ENCODE assay signal across 12 mouse cellular contexts in the genomic region with DNA sequence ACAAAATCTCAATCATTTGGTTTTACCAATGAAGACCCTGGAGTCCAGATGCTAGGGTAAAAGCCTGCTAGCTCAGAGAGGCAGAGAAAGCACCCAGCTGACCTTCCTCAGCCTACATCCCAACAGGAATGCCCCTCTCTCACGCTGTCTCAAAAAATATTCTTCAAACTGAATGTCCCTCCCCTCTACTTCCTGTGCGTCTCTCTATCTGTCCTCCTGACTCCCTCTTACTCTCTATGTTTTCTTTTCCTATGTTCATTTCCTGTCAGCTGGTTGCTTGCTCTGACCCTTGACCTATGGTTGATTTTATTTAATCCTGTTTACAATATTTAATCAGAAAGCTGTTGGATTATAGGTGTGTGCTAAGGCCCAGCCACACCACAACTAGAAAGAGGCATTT.
"Had no signal": no experiment of that assay in that cellular context is flagged by ENCODE, and none has a peak within 500 bp of the region (broad histone marks: within the 10 kb centered on the region; RNA-seq: fewer than 3 reads in every experiment).

No protein-coding gene starts in this region.

- H3K4me2 ChIP-seq: limb, embryonic 12.5 days; liver, embryonic 13.5 days; midbrain, embryonic 13.5 days; neural tube, embryonic 15.5 days; stomach, embryonic 15.5 days had no signal

- H3K27me3 ChIP-seq: limb, embryonic 12.5 days; liver, embryonic 13.5 days; midbrain, embryonic 13.5 days; neural tube, embryonic 15.5 days; stomach, embryonic 15.5 days had no signal

- H3K9ac ChIP-seq: limb, embryonic 12.5 days; liver, embryonic 13.5 days; liver, postnatal 0 days; midbrain, embryonic 13.5 days; neural tube, embryonic 15.5 days; stomach, embryonic 15.5 days had no signal

- H3K36me3 ChIP-seq: limb, embryonic 12.5 days; liver, embryonic 13.5 days; midbrain, embryonic 13.5 days; neural tube, embryonic 15.5 days; stomach, embryonic 15.5 days had no signal

- H3K4me1 ChIP-seq: limb, embryonic 12.5 days; liver, embryonic 13.5 days had no signal

- H3K4me3 ChIP-seq: layer of hippocampus, adult 2 months; limb, embryonic 12.5 days; liver, embryonic 13.5 days; midbrain, embryonic 13.5 days; neural tube, embryonic 15.5 days; stomach, embryonic 15.5 days had no signal

- H3K27ac ChIP-seq: layer of hippocampus, adult 2 months; limb, embryonic 12.5 days; liver, embryonic 13.5 days; midbrain, embryonic 13.5 days; neural tube, embryonic 15.5 days; stomach, embryonic 15.5 days had no signal

- DNase-seq: kidney, adult 8-10 months; kidney, postnatal 10 days; kidney, postnatal 4 days; liver; liver, embryonic 13.5 days; liver, postnatal 0 days; lung, postnatal 36 days had no signal

- H3K9me3 ChIP-seq: limb, embryonic 12.5 days; liver, embryonic 13.5 days; midbrain, embryonic 13.5 days; neural tube, embryonic 15.5 days; stomach, embryonic 15.5 days had no signal

- ATAC-seq: liver, postnatal 0 days; midbrain, embryonic 13.5 days had no signal
